Mouse (Mus musculus) heart, postnatal 25 days (tissue): ENCODE measurements at regions not wholly inside any gene's neighbourhood (a gene's known extent, or its start where the extent isn't known, plus 50 kb on each side); places are given as distances from the start of the nearest gene placed in this dataset.
A peak's percentile ranks its signal among the peaks of the same experiment; 100 is the strongest.

Experiments
- DNase-seq: peaks from one replicate; pipeline ENCODE4 v3.0.0; 2022; ENCODE audit warnings: low spot score
- intact Hi-C: fragments of 180-260 bp; cut with DNase I; formaldehyde crosslinking; loops from one replicate; pipeline ENCODE4 v1.15.1; 2025

- DNase-seq = peak; percentile 23
- intact Hi-C loops = no loop called here
Measured at GRCm38 (mm10) chr2:128217784-128218467, 92.1 kb downstream of the Bcl2l11 start.

- intact Hi-C loops = no loop called here
- DNase-seq = no peak
Measured at GRCm38 (mm10) chr2:128218961-128219360, 93.1 kb downstream of the Bcl2l11 start.

GRCm38 (mm10) chr2:128221055-128221454 is 95.2 kb downstream of the Bcl2l11 start:
- intact Hi-C loops = no loop called here
- DNase-seq = no peak

GRCm38 (mm10) chr2:128221657-128222056 is 95.8 kb downstream of the Bcl2l11 start:
- no peak for DNase-seq
- intact Hi-C loops = no loop called here

GRCm38 (mm10) chr2:128226465-128227047 is 100.7 kb downstream of the Bcl2l11 start:
- no peak for DNase-seq
- intact Hi-C loops = no loop called here

DNA sequence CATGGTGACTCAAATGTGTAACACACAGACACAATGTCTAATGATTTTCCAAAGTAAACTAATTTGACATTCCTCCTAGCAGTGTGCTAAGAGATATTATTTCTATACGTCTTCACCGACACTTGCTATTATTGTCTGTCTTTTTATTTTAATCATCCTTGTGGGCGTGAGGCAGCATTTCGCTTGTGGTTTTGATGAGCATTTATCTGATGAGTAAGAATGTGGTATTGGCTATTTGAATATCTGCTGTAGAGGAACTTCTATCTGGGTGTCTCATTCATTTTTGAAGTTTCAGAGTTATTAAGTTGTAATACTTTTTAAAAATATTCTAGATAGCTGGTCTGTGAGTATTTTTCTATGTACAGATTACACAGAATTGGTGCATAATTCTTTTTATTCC is 103.9 kb downstream of the Bcl2l11 start:
- no peak for DNase-seq
- intact Hi-C loops = no loop called here

- no peak for DNase-seq
- intact Hi-C loops = no loop called here
Measured at GRCm38 (mm10) chr2:128230921-128231320, 105.1 kb downstream of the Bcl2l11 start.

DNA sequence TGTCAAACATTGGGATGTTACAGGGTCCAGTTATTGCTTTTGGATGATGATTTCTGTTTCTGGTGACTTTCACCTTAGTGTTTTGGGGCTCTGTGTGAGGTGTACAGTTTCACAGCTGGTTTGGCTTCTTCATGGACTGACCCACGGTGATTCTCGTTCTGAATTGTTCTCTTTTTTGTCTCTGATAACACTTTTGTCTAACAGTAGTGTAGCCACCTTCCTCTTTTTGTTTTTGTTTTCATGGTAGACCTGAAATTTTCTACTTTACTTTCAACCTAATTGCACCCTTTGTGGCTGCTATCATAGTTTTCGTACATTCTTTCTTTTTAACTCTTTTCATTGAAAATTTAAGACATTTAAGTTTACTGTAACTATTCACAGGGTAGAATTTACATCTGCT is 105.5 kb downstream of the Bcl2l11 start:
- intact Hi-C loops = no loop called here
- DNase-seq = no peak

GRCm38 (mm10) chr2:128232027-128232426 is 106.2 kb downstream of the Bcl2l11 start:
- DNase-seq = no peak
- intact Hi-C loops = no loop called here

GRCm38 (mm10) chr2:128235127-128235526 is 109.3 kb downstream of the Bcl2l11 start:
- DNase-seq = no peak
- intact Hi-C loops = no loop called here

- intact Hi-C loops = no loop called here
Measured at GRCm38 (mm10) chr2:128239451-128239850, 113.6 kb downstream of the Bcl2l11 start.

DNA sequence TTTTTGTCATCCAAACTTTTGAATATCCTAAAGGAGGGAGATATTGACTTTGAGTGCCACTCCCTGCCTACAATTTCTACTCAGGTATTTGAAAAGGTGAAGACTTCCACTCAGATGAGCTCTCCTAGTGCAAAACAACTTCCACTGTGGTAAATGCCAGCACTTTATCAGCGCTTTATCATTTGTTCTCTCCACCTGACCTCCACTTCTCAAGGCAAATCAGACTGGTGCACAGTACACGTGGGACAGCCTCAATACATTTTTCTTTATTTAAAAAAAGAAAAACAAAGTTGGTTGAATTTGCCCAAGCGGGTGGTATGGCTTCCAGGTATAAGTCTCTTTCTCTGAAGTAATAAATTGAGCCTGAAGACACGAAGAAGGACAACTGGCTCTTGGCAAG is 114.2 kb downstream of the Bcl2l11 start:
- DNase-seq = no peak
- intact Hi-C loops = no loop called here

More at GRCm38 (mm10) chr2:128239451-128239850, 113.6 kb downstream of the Bcl2l11 start:
- no peak for DNase-seq

- intact Hi-C loops = no loop called here
- no peak for DNase-seq
Measured at GRCm38 (mm10) chr2:128240536-128241279, 114.9 kb downstream of the Bcl2l11 start.

DNA sequence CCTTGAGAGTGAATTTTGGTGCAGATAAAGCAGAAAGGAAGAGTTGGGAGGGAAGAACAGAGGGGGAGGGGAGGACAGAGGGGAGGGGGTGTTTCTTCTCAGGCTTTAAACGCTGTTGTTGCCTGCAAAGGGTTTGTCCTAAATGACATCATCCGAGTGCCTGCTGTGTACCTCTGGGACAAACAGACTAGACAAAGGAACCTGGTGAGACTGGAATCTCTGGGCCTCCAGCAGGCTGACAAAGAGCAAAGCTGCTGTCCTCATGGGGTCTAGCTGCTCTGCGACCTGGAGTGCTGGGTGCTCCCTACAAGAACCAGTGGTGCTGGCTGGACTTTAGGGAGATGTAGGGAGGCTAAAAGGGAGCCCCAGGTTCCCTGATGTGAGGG is 115.4 kb downstream of the Bcl2l11 start:
- intact Hi-C loops = no loop called here
- DNase-seq = no peak

DNA sequence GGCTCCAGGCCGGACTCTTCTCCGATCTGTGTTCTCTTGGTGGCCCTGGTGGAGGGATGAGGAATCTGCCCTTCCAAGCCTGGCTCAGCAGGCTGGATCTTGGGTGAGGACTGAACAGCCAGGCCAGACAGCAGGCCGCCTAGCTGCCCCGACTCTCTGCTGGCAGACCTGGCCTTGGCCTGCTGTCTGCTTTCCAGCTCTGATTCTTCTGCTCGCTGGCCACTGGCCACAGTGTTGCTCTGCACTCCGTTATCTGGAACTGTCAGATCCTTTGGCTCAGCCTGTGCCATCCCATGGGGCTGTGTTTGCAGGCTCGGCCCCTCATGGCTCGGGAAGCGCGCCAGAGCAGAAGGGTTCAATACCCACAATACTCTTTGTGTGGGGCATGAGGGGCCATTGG is 119.7 kb downstream of the Bcl2l11 start:
- intact Hi-C loops = loop anchor here (2.0 to 5.0 kb wide), 4 partner anchors 33 to 118 kb away; partner anchors contain the start of gene Bcl2l11

GRCm38 (mm10) chr2:128247967-128248366 is 122.1 kb downstream of the Bcl2l11 start:
- intact Hi-C loops = loop anchor here (2.0 to 5.0 kb wide), 5 partner anchors 25 to 147 kb away; partner anchors contain the start of gene Bcl2l11
- DNase-seq = no peak

More for the DNA sequence above, 119.7 kb downstream of the Bcl2l11 start:
- peak; percentile 67 for DNase-seq

DNA sequence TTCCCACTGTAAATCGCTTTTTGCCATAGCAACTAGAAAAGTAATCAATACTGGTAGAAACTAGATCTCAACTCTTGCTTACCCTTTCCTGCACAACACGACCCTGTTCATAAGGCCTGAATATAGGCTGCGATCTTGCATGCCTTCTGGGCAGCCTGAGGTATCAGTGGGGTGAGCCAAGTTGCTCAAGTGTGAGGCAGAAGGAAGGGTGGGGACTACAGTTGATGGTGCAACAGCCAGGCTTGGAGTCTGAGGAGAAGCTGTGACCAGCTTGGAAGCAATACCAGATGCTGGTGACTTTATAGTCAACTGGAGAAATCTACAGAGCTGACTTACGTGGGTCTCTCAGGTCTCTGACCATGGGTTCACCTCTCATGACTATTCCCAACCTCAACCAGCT is 123.3 kb downstream of the Bcl2l11 start:
- intact Hi-C loops = loop anchor here (2.0 to 5.0 kb wide), 5 partner anchors 24 to 146 kb away; partner anchors contain the start of gene Bcl2l11
- no peak for DNase-seq

DNA sequence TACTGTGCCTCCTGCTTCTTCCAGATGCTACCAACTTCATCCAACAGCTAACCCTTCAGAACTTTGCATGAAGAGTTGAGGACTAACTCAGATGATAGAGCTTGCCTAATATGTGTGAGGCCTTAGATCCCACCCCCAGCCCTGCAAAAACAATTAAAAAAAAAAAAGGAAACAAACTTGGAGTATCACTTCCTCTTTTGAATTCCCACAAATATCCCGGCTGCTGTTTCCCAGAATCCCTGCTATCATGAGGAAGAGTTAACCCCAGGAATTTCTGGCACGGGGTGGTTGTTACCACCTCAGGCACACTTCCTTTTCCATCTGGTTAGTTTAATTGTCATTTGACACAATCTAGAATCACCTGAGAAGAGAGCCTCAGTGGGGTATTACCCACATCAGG is 123.8 kb downstream of the Bcl2l11 start:
- intact Hi-C loops = loop anchor here (2.0 to 5.0 kb wide), 5 partner anchors 23 to 145 kb away; partner anchors contain the start of gene Bcl2l11
- no peak for DNase-seq

GRCm38 (mm10) chr2:128250841-128251240 is 125.0 kb downstream of the Bcl2l11 start:
- intact Hi-C loops = no loop called here
- DNase-seq = no peak

DNA sequence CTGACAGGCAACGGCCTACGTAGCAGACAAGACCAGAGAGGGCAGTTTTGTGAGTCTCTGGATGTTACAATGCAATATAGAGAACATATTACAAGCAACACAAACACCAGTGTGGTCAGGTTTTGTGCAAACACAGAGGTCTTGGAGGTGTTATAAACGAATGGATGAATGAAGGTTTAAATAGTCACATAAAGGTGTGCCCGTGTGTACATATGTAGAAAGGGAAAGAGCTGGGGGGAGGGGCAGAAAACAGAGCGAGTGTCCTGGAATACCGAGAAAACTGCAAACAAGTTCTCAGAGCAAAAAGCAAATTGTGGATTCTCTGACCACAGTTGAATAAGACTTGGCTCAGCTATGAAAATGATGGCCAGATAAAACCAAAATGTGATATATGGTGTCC is 130.8 kb downstream of the Bcl2l11 start:
- DNase-seq = no peak
- intact Hi-C loops = no loop called here

DNA sequence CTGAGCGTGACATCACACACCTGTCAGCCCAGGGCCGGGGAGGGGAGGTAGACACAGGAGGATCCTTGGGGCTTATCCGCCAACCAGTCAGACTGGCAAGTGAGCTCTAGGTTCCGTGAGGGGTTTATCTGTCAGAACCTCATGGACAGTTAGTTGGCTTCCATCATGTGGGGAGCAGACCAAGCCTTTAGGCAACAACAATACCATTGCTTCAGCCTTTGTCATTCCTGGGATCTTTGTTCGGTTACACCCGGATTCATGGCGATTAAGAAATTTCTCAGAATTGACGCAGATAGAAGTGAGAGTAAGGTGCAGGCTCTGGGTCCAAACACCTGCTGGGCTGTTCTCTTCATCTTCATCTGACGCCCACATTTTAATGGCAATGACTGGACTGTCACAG is 131.4 kb downstream of the Bcl2l11 start:
- intact Hi-C loops = no loop called here
- no peak for DNase-seq
